ENCODE assay signal across 9 mouse cellular contexts in genomic region chr1:43530295-43531020, GRCm38 (mm10).
DNase-seq lines count a peak whose midpoint lies in the region; ATAC-seq and TF ChIP-seq lines count a peak whose summit lies in the region.
"Had no signal": no experiment of that assay in that cellular context is flagged by ENCODE, and none has a peak within 500 bp of the region (broad histone marks: within the 10 kb centered on the region; RNA-seq: fewer than 3 reads in every experiment).

No protein-coding gene starts in this region.

- H3K27ac ChIP-seq in lung, postnatal 0 days (ENCODE audit: low read length): no peak overlapping the region
- H3K27ac ChIP-seq: embryonic facial prominence, embryonic 12.5 days had no signal

- no peak for TF ChIP-seq CTCF in lung, postnatal 0 days (IDR thresholded peaks at IDR 0.05)

- TF ChIP-seq EP300 in lung, postnatal 0 days (IDR thresholded peaks at IDR 0.05): peak; percentile 74

- no peaks in the 10 kb centered on the region for H3K27me3 ChIP-seq in lung, postnatal 0 days (replicated peaks; ENCODE audit: insufficient read depth, low read length)
- H3K27me3 ChIP-seq: embryonic facial prominence, embryonic 12.5 days had no signal

- H3K4me2 ChIP-seq in lung, postnatal 0 days (replicated peaks; ENCODE audit: low read depth, low read length): no peak overlapping the region
- H3K4me2 ChIP-seq: embryonic facial prominence, embryonic 12.5 days had no signal

- intact Hi-C loops in gastrocnemius, postnatal 14 days (cut with DNase I; ENCODE audit: low total_unique reads): no loop called here

- H3K4me3 ChIP-seq in lung, postnatal 0 days (ENCODE audit: low read depth, low read length): no peak overlapping the region
- H3K4me3 ChIP-seq: embryonic facial prominence, embryonic 12.5 days had no signal

- H3K9me3 ChIP-seq in lung, postnatal 0 days (ENCODE audit: low read length): no peaks in the 10 kb centered on the region
- H3K9me3 ChIP-seq: embryonic facial prominence, embryonic 12.5 days had no signal

- peaks cover 20% of the 10 kb centered on the region; the same call in 1 of the 2 replicates for H3K4me1 ChIP-seq in lung, postnatal 0 days (ENCODE audit: insufficient read depth, low read depth, low read length)

- peak; percentile 67 for ATAC-seq in lung, postnatal 0 days

- H3K9ac ChIP-seq in lung, postnatal 0 days (replicated peaks; ENCODE audit: low read depth): no peak overlapping the region
- H3K9ac ChIP-seq: embryonic facial prominence, embryonic 12.5 days had no signal

- H3K36me3 ChIP-seq in lung, postnatal 0 days (ENCODE audit: insufficient read depth, low read length): no peaks in the 10 kb centered on the region

- peak; percentile 27 for DNase-seq in gastrocnemius, adult 18-20 months (ENCODE audit: low spot score)
- DNase-seq in gastrocnemius, postnatal 14 days: no peak
- DNase-seq in 416B (ENCODE audit: low read depth): peak; percentile 78
- peak; percentile 3 for DNase-seq in kidney, adult 11 months
- peak; percentile 56 for DNase-seq in lung, postnatal 0 days (ENCODE audit: low spot score)
- no peak for DNase-seq in thymus, postnatal 4 days
- DNase-seq in natural killer cell, adult 2 months (ENCODE audit: low spot score in 2 of 2): no peak
- DNase-seq: cerebellum, adult 11 months had no signal

- WGBS in lung, postnatal 0 days: 41% methylated on average over 7 of the region's 7 CpGs

Comparison
In these comparisons a context has a peak if more than half of its experiments do, and no peak if none do; other contexts are left out.
1. DNase-seq: peak in gastrocnemius, adult 18-20 months (single experiment), 416B (single experiment), kidney, adult 11 months (single experiment) and lung, postnatal 0 days (single experiment); none in gastrocnemius, postnatal 14 days (single experiment), thymus, postnatal 4 days (single experiment) and natural killer cell, adult 2 months (0 of 2).